Mouse (Mus musculus) layer of hippocampus, adult 2 months (tissue): ENCODE measurements around the gene Vdac2. TPM values are rescaled to one million over a fixed set of nuclear protein-coding genes. Genes with fewer than 3 reads are reported as not detected.

Experiments
- DNase-seq, 2 experiments: peaks; one replicate each; pipeline ENCODE4 v3.0.0; 2022; ENCODE audit warnings: low spot score in 2 of 2
- H3K27ac ChIP-seq: fragments of 200-600 bp; 2 replicates; pipeline ENCODE4 v1.8.1; 2022
- H3K4me3 ChIP-seq: fragments of 200-600 bp; 2 replicates; pipeline ENCODE4 v1.8.1; 2022; ENCODE audit warnings: mild to moderate bottlenecking
- CTCF ChIP-seq: fragments of 200-600 bp; conservative IDR thresholded peaks from 2 replicates; pipeline ENCODE4 v1.8.1; 2022; ENCODE audit warnings: antibody characterized with exemption, mild to moderate bottlenecking, moderate library complexity
- total RNA-seq, 2 experiments: library from RNA; stranded (reverse); gene quantifications; 2 replicates each; pipeline ENCODE4 v1.2.3; 2021

Gene Vdac2
- total RNA-seq, 2 experiments from 2014 or later = 223 to 230 TPM

GRCm38 (mm10) chr14:21849524-21850418 is 24.7 kb downstream of the Vdac2 start:
- no peak for TF ChIP-seq CTCF
- no peak for DNase-seq
- no peak overlapping the region for H3K4me3 ChIP-seq
- no peak overlapping the region for H3K27ac ChIP-seq

GRCm38 (mm10) chr14:21850419-21851127 is 25.5 kb downstream of the Vdac2 start:
- no peak for TF ChIP-seq CTCF
- no peak overlapping the region for H3K4me3 ChIP-seq

GRCm38 (mm10) chr14:21851996-21852791 is 27.2 kb downstream of the Vdac2 start:
- no peak for DNase-seq
- H3K4me3 ChIP-seq = no peak overlapping the region
- no peak for TF ChIP-seq CTCF
- peak overlapping the region; percentile 75 for H3K27ac ChIP-seq

More at GRCm38 (mm10) chr14:21850419-21851127, 25.5 kb downstream of the Vdac2 start:
- no peak overlapping the region for H3K27ac ChIP-seq
- DNase-seq = no peak

GRCm38 (mm10) chr14:21853456-21854109 is 28.5 kb downstream of the Vdac2 start:
- Histone ChIP-seq H3K4me3 (peak overlapping the region; percentile 10; the same call in 1 of the 2 replicates), H3K27ac (no peak overlapping the region)
- peak; percentile 72 for TF ChIP-seq CTCF
- DNase-seq = peak; percentile 73 to 74

- TF ChIP-seq CTCF = no peak
- DNase-seq = no peak
- Histone ChIP-seq H3K4me3 (no peak overlapping the region), H3K27ac (no peak overlapping the region)
Observed at GRCm38 (mm10) chr14:21854271-21854670, 29.2 kb downstream of the Vdac2 start.

- DNase-seq = no peak
- TF ChIP-seq CTCF = no peak
- no peak overlapping the region for H3K27ac ChIP-seq
- H3K4me3 ChIP-seq = no peak overlapping the region
Observed at GRCm38 (mm10) chr14:21855961-21856360, 30.9 kb downstream of the Vdac2 start.

- H3K27ac ChIP-seq = no peak overlapping the region
- H3K4me3 ChIP-seq = no peak overlapping the region
- DNase-seq = no peak
- TF ChIP-seq CTCF = no peak
Observed at GRCm38 (mm10) chr14:21856886-21857285, 31.8 kb downstream of the Vdac2 start.

- Histone ChIP-seq H3K4me3 (no peak overlapping the region), H3K27ac (no peak overlapping the region)
- no peak for TF ChIP-seq CTCF
- DNase-seq = no peak
Observed at GRCm38 (mm10) chr14:21866291-21866690, 41.3 kb downstream of the Vdac2 start.

GRCm38 (mm10) chr14:21866816-21867215 is 41.8 kb downstream of the Vdac2 start:
- no peak overlapping the region for H3K27ac ChIP-seq
- no peak for DNase-seq
- TF ChIP-seq CTCF = no peak
- H3K4me3 ChIP-seq = no peak overlapping the region

- Histone ChIP-seq H3K27ac (no peak overlapping the region), H3K4me3 (no peak overlapping the region)
- DNase-seq = no peak
- no peak for TF ChIP-seq CTCF
Observed at GRCm38 (mm10) chr14:21890430-21890829, 65.4 kb downstream of the Vdac2 start.

GRCm38 (mm10) chr14:21891581-21892340 is 66.7 kb downstream of the Vdac2 start:
- Histone ChIP-seq H3K4me3 (no peak overlapping the region), H3K27ac (no peak overlapping the region)
- no peak for DNase-seq
- TF ChIP-seq CTCF = no peak

- H3K27ac ChIP-seq = no peak overlapping the region
- no peak overlapping the region for H3K4me3 ChIP-seq
- DNase-seq = no peak
- no peak for TF ChIP-seq CTCF
Observed at GRCm38 (mm10) chr14:21892341-21892659, 67.3 kb downstream of the Vdac2 start.

Other genes with a start within 250 kb of the Vdac2 start
- under 1 TPM in 1 of 2 experiments, not detected in 1; 0.42 TPM for gene Dupd1, start 110.7 kb upstream of the Vdac2 start, total RNA-seq
- gene Samd8, start 74.7 kb upstream of the Vdac2 start, total RNA-seq = 10 to 100 TPM; 79.3 to 82.6 TPM
- gene Dusp13, start 74.1 kb upstream of the Vdac2 start, total RNA-seq = under 1 TPM; 0.32 to 0.84 TPM
- 10 to 100 TPM; 25.4 to 27.5 TPM for gene Comtd1, start 23.7 kb downstream of the Vdac2 start, total RNA-seq
- gene Zfp503, start 164.4 kb downstream of the Vdac2 start, total RNA-seq = 1 to 10 TPM; 2.2 to 2.5 TPM
- gene Lrmda, start 194.5 kb downstream of the Vdac2 start, total RNA-seq = 1 to 10 TPM in 1 of 2 experiments, under 1 TPM in 1; 0.87 to 1.5 TPM